Mouse (Mus musculus): Measurements from ENCODE around the gene Arrdc2. TPM values are rescaled to one million over a fixed set of nuclear protein-coding genes. Genes with fewer than 3 reads are reported as not detected.

Gene Arrdc2
- polyA plus RNA-seq, 1 experiment from 2014 or later = 8.1 TPM

DNA sequence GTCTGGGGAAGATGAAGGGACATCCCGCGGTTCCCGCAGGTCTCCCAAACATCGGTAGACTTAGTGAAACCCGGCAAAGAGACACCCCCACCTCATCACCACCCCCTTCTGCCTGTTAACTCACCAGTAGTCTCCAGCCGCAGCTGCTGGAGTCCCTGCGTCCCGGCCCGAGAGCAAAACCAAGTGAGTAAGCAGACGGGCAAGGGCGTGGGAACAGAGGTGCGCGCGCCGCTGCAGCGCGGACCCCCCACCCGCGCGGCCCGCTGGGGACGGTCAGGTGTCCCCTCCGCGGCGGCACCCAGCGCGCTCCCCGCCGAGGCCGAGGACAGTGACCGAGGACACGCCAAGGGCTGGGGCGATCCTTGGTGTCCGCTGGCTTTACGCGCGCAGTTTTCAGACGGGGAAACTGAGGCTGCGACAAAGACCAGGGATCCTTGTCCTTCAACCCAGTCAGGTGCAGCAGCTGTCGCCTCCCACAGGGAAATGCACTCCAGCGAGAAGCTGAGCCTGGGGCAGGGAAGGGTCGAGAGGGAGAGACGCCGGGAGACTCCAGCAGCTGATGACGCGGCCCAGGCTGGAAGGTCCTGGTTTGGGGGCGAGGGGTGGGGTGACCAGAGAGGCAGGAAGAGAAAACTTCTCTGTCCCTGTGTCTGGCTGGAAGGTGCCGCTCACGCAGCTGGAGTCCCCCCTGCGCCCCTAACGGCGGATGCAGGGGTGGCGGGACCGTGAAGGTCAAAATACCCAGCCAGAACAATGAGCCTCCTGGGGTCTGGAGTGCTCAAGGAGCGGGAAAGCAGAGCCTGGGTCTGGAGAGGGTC, 23.5 kb upstream of the Arrdc2 start, which contains the start of gene Kcnn1:
Gene Kcnn1, minus strand, starts transcription at position 435 of the 818 bp plus-strand sequence.
- Histone ChIP-seq H3K4me3 (peak within 1 kb of the TSS; percentile 56), H3K4me1 (peaks cover 63% of the 10 kb centered on the region), H3K9ac (peak within 1 kb of the TSS; percentile 65), H3K27me3 (replicated peaks) (no peaks in the 10 kb centered on the region), H3K36me3 (replicated peaks) (no peaks in the 10 kb centered on the region), H3K4me2 (peak within 1 kb of the TSS; percentile 95), H3K9me3 (no peaks in the 10 kb centered on the region), H3K27ac (peak within 1 kb of the TSS; percentile 95)
- no peak for ATAC-seq (replicated peaks)
- under 1% methylated on average over 55 of the region's 55 CpGs for WGBS

DNA sequence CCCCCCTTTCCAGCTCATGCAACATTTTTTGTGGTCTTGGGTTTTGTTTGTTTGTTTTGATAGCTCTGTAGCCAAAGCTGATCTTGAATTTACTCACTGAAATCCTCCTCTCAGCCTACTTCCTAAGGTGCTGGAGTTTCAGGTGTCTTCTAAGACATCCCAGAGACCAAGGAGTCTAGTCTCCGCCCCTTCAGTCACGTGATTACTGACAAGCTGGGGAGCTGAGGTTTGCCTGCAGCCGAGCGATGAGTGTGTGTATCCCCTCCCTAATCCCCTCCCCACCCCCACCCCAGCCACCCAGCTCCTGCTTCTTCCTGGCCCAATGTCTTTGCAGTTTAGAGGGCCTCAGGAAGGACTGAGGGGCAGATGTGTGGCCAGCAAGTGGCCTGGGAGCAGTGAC, 18.0 kb upstream of the Arrdc2 start:
- H3K4me1 ChIP-seq = peaks cover 44% of the 10 kb centered on the region
- peak overlapping the region; percentile 50; the same call in 1 of the 2 replicates for H3K4me3 ChIP-seq
- no peaks in the 10 kb centered on the region for H3K36me3 ChIP-seq (replicated peaks)
- H3K9ac ChIP-seq = no peak overlapping the region
- H3K27me3 ChIP-seq (replicated peaks) = no peaks in the 10 kb centered on the region
- 13% methylated on average over 4 of the region's 4 CpGs for WGBS
- H3K27ac ChIP-seq = peak overlapping the region; percentile 45; the same call in 1 of the 2 replicates
- ATAC-seq (replicated peaks) = peak; percentile 19; the same call in 1 of the 2 replicates
- H3K9me3 ChIP-seq = no peaks in the 10 kb centered on the region
- peak overlapping the region; percentile 87 for H3K4me2 ChIP-seq

- Histone ChIP-seq H3K36me3 (replicated peaks) (no peaks in the 10 kb centered on the region), H3K27me3 (replicated peaks) (no peaks in the 10 kb centered on the region), H3K9ac (peak overlapping the region; percentile 62), H3K4me3 (peak overlapping the region; percentile 50), H3K27ac (no peak overlapping the region), H3K4me2 (peak overlapping the region; percentile 87), H3K9me3 (no peaks in the 10 kb centered on the region), H3K4me1 (peaks cover 36% of the 10 kb centered on the region)
- peak; percentile 75 for ATAC-seq (replicated peaks)
- WGBS = 6% methylated on average over 33 of the region's 33 CpGs
Observed at GRCm38 (mm10) chr8:70856541-70857197, 17.1 kb upstream of the Arrdc2 start.

GRCm38 (mm10) chr8:70856028-70856427, 16.5 kb upstream of the Arrdc2 start:
- Histone ChIP-seq H3K27ac (no peak overlapping the region), H3K27me3 (replicated peaks) (no peaks in the 10 kb centered on the region), H3K9me3 (no peaks in the 10 kb centered on the region), H3K4me1 (peaks cover 31% of the 10 kb centered on the region), H3K4me2 (peak overlapping the region; percentile 87), H3K36me3 (replicated peaks) (no peaks in the 10 kb centered on the region), H3K4me3 (no peak overlapping the region), H3K9ac (no peak overlapping the region; the same call in 1 of the 2 replicates)
- ATAC-seq (replicated peaks) = no peak
- WGBS = 68% methylated on average over 5 of the region's 5 CpGs

GRCm38 (mm10) chr8:70853863-70854262, 14.3 kb upstream of the Arrdc2 start:
- WGBS = 90% methylated on average over 2 of the region's 2 CpGs
- Histone ChIP-seq H3K27ac (no peak overlapping the region), H3K27me3 (replicated peaks) (no peaks in the 10 kb centered on the region), H3K4me3 (no peak overlapping the region), H3K4me2 (no peak overlapping the region), H3K36me3 (replicated peaks) (no peaks in the 10 kb centered on the region), H3K9me3 (no peaks in the 10 kb centered on the region), H3K4me1 (peaks cover 28% of the 10 kb centered on the region), H3K9ac (no peak overlapping the region)
- no peak for ATAC-seq (replicated peaks)

DNA sequence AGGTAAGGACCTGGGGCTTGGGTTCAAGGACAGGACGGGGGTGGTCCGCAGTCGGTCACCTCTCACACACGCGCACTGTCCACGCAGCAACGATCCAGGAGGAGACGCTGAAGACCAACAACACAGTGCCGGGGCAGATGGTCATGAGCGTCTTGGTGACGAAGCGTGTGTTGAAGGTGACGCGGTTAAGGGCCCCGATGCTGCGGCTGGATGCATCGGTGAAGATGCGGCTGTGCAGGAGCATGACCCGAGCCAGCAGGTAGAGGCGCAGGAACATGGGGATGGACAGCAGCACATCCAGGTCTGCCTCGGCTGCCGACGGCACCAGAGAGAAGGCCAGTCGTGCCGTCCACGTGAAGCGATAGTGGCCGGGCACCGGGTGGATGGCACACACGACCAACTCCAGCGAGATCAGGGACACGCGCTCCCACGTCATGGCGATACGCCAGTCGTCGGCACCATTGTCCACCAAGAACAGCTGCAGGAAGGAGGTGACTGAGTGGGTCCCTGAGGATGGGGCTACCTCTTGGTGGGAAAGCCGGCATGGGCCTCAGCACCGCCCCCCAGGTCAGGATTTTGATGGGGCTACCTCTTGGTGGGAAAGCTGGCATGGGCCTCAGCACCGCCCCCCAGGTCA, 13.2 kb upstream of the Arrdc2 start:
- Histone ChIP-seq H3K9ac (no peak overlapping the region), H3K36me3 (replicated peaks) (no peaks in the 10 kb centered on the region), H3K9me3 (no peaks in the 10 kb centered on the region), H3K4me1 (peaks cover 20% of the 10 kb centered on the region), H3K27ac (no peak overlapping the region), H3K4me2 (no peak overlapping the region), H3K27me3 (replicated peaks) (no peaks in the 10 kb centered on the region), H3K4me3 (no peak overlapping the region)
- 92% methylated on average over 41 of the region's 41 CpGs for WGBS
- ATAC-seq (replicated peaks) = no peak

DNA sequence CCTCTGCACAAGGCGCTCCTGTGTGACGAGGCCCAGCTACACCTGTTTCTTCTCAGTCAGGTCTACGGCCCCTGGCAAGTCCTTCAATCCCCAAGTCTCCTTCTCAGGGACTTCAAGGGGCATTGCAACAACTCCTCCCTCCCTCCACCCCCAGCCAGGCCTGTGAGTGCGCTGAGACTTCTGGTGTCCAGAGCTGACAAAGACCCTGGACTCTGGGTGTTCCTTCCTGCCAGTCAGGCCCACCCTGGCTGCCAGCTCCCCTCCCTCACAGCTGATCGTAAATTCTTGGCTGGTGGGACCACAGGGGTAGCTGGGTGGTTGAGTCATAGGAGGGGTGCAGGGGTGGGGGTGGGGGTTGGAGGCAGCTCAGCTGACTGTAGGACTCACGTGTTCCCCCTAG, 12.3 kb upstream of the Arrdc2 start:
- no peak overlapping the region for H3K4me3 ChIP-seq
- no peaks in the 10 kb centered on the region for H3K9me3 ChIP-seq
- H3K4me2 ChIP-seq = no peak overlapping the region
- no peak overlapping the region for H3K27ac ChIP-seq
- 65% methylated on average over 6 of the region's 6 CpGs for WGBS
- no peak overlapping the region for H3K9ac ChIP-seq
- H3K4me1 ChIP-seq = peaks cover 12% of the 10 kb centered on the region
- H3K27me3 ChIP-seq (replicated peaks) = no peaks in the 10 kb centered on the region
- no peaks in the 10 kb centered on the region for H3K36me3 ChIP-seq (replicated peaks)
- ATAC-seq (replicated peaks) = no peak

DNA sequence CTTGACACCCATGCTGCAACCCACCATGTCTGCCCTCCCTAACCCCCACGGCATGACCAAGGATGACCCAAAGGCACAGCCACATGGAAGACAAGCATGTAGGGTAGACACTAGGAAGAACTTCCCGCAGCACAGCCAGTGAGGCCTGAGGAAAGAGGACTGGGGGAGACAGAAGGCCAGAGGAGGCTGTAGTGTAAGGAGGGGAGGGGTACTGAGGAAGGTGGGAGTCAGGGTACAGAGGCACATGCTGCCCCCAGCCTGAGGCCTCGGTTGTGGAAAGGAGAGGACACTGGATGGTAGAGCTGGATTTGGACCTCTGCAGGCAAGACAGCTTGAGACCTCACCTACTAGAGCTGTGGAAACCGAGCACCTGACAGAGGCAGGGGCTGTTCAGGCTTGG, 11.4 kb upstream of the Arrdc2 start:
- no peak overlapping the region for H3K4me3 ChIP-seq
- H3K36me3 ChIP-seq (replicated peaks) = no peaks in the 10 kb centered on the region
- H3K9me3 ChIP-seq = no peaks in the 10 kb centered on the region
- peaks cover 3% of the 10 kb centered on the region; the same call in 1 of the 2 replicates for H3K4me1 ChIP-seq
- H3K27me3 ChIP-seq (replicated peaks) = no peaks in the 10 kb centered on the region
- no peak overlapping the region for H3K9ac ChIP-seq
- H3K27ac ChIP-seq = no peak overlapping the region
- ATAC-seq (replicated peaks) = no peak
- no peak overlapping the region for H3K4me2 ChIP-seq
- WGBS = 84% methylated on average over 4 of the region's 4 CpGs

GRCm38 (mm10) chr8:70850132-70850845, 10.8 kb upstream of the Arrdc2 start:
- Histone ChIP-seq H3K9me3 (no peaks in the 10 kb centered on the region), H3K9ac (no peak overlapping the region), H3K36me3 (replicated peaks) (no peaks in the 10 kb centered on the region), H3K27me3 (replicated peaks) (no peaks in the 10 kb centered on the region), H3K4me3 (no peak overlapping the region), H3K27ac (no peak overlapping the region), H3K4me2 (no peak overlapping the region), H3K4me1 (0 out of 2 replicates have a peak, but pooled peaks cover 3% of the 10 kb centered on the region)
- ATAC-seq (replicated peaks) = no peak
- 84% methylated on average over 7 of the region's 7 CpGs for WGBS

DNA sequence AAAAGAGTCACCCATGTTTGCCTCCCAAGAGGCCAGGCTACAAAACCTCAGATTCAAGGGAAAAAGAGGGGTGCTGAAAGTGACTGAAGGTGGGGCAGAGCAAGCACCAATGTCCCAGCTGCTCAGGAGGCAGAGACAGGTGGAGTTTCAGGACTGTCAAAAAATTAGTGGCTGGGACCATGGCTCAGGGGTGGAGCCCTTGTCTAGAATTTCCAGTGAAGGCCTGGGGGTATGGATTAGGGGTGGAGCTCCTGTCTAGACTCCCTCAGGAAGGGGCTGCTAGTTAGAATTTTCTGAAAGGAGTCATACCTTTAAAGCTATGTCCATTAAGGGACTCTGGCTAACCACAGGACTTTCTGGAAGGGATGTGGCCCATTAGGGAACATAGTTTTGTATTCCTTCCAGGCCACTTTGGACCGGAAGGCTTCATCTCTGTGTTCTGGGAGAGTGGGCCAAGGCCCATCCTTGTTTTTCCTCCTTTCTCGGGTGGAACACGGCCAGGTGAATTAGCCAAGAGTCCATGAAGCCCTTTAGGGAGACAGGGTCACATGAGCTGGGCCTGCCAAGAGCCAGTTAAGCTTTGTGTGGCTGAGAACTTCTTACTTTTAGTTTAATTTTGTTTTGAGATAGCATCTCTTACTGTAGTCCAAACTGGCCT, 9.9 kb upstream of the Arrdc2 start:
- no peak overlapping the region for H3K4me3 ChIP-seq
- ATAC-seq (replicated peaks) = no peak
- no peak overlapping the region for H3K4me2 ChIP-seq
- no peak overlapping the region for H3K9ac ChIP-seq
- no peaks in the 10 kb centered on the region for H3K36me3 ChIP-seq (replicated peaks)
- no peaks in the 10 kb centered on the region for H3K9me3 ChIP-seq
- WGBS = 90% methylated on average over 3 of the region's 3 CpGs
- no peak overlapping the region for H3K27ac ChIP-seq
- no peaks in the 10 kb centered on the region for H3K4me1 ChIP-seq
- H3K27me3 ChIP-seq (replicated peaks) = no peaks in the 10 kb centered on the region

DNA sequence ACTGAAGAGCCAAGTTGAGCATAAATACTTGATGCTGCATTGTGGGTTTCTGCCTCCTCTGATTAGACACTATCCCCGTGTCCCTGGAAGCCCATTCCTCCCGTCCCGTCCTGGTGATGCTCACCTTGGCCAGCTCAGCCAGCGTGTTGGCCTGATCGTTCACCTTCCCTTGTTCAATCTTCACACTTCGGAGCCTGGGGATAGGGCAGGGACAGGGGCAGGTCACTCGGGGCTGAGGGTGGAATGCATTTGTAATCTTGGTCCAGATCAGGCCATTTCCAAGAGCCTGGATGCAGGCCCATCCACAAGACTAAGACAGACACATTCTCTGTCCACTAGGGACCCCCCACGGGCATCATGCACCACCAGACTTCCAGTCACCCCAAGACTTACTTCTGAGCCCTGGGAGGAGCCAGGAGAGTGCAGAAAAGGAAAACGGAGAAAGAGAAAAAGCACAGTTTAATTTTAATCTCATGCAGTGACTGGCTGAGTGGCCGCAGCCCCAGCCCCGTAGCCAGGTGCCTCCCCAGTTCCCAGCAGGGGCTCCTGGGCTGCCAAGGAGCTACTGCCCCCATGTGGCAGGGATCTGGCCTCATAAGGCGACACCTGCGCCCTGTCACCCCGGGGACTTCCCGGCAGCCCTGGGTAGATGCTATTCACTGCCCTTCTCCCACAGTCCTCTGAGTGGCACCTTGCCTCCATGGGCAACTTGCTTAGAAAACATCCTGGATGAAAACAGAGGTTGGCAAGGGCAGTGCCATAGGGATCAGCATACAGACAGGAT, 7.0 kb upstream of the Arrdc2 start:
- H3K36me3 ChIP-seq (replicated peaks) = no peaks in the 10 kb centered on the region
- WGBS = 58% methylated on average over 15 of the region's 15 CpGs

More for the DNA sequence above, 7.0 kb upstream of the Arrdc2 start:
- Histone ChIP-seq H3K4me1 (no peaks in the 10 kb centered on the region), H3K9me3 (no peaks in the 10 kb centered on the region), H3K9ac (no peak overlapping the region), H3K4me3 (no peak overlapping the region), H3K27ac (no peak overlapping the region), H3K4me2 (no peak overlapping the region), H3K27me3 (replicated peaks) (no peaks in the 10 kb centered on the region)
- no peak for ATAC-seq (replicated peaks)

Measured in midbrain, embryonic 15.5 days (tissue).